Mouse (Mus musculus) embryonic facial prominence, embryonic 15.5 days (tissue): Measurements from ENCODE around the gene Serpind1. TPM values are rescaled to one million over a fixed set of nuclear protein-coding genes. Genes with fewer than 3 reads are reported as not detected.

Experiments used
- ATAC-seq: fragments of 200-750 bp; cut with Nextera tagmentation; 2 replicates; pipeline ENCODE4 v1.8.0; 2017; ENCODE audit warnings: low read depth, moderate TSS enrichment; ENCODE audit not compliant: insufficient number of reproducible peaks, low FRiP score, low TSS enrichment
- H3K27ac ChIP-seq: fragments of 300-500 bp; sonication (generic); replicated peaks from 2 replicates; pipeline ENCODE4 v1.5.1; 2015; ENCODE audit warnings: mild to moderate bottlenecking, inconsistent platforms
- H3K27me3 ChIP-seq: fragments of 300-500 bp; sonication (generic); 2 replicates; pipeline ENCODE4 v1.6.1; 2015; ENCODE audit warnings: inconsistent platforms
- H3K36me3 ChIP-seq: fragments of 300-500 bp; sonication (generic); 2 replicates; pipeline ENCODE4 v1.6.1; 2015; ENCODE audit warnings: mild to moderate bottlenecking, inconsistent platforms
- H3K4me1 ChIP-seq: fragments of 300-500 bp; sonication (generic); 2 replicates; pipeline ENCODE4 v1.6.1; 2015; ENCODE audit warnings: inconsistent platforms
- H3K4me2 ChIP-seq: fragments of 300-500 bp; sonication (generic); replicated peaks from 2 replicates; pipeline ENCODE4 v1.6.1; 2015; ENCODE audit warnings: mild to moderate bottlenecking, inconsistent platforms
- H3K4me3 ChIP-seq: fragments of 300-500 bp; sonication (generic); replicated peaks from 2 replicates; pipeline ENCODE4 v1.5.1; 2015; ENCODE audit warnings: mild to moderate bottlenecking, inconsistent platforms
- H3K9ac ChIP-seq: fragments of 300-500 bp; sonication (generic); 2 replicates; pipeline ENCODE4 v1.6.1; 2015; ENCODE audit warnings: inconsistent platforms
- H3K9me3 ChIP-seq: fragments of 300-500 bp; sonication (generic); replicated peaks from 2 replicates; pipeline ENCODE4 v1.6.1; 2016; ENCODE audit warnings: inconsistent platforms
- WGBS: fragments of 180-500 bp; shearing (Covaris S2); methylation state at CpG from one replicate; pipeline ENCODE4 v1.1.7; 2015; 5-methylcytosine and 5-hydroxymethylcytosine counted together
- polyA plus RNA-seq: library from polyadenylated mRNA; unstranded; fragments of >200 nt; fragmentation: Nextera tagmentation; extraction: Ambion mirVana; gene quantifications from 2 replicates; pipeline ENCODE4 v1.2.1, GENCODE M21; 2015

Gene Serpind1
- polyA plus RNA-seq, 1 experiment from 2014 or later: 0.31 TPM

GRCm38 (mm10) chr16:17356031-17356430, 24.9 kb downstream of the Serpind1 start:
- H3K27ac ChIP-seq: no peak overlapping the region
- no peak overlapping the region for H3K9ac ChIP-seq
- H3K36me3 ChIP-seq: peaks cover 52% of the 10 kb centered on the region
- H3K4me2 ChIP-seq: no peak overlapping the region
- no peak for ATAC-seq
- WGBS: 86% methylated on average over 6 of the region's 6 CpGs
- H3K9me3 ChIP-seq: no peaks in the 10 kb centered on the region
- H3K4me1 ChIP-seq: no peaks in the 10 kb centered on the region
- no peaks in the 10 kb centered on the region for H3K27me3 ChIP-seq
- H3K4me3 ChIP-seq: no peak overlapping the region

DNA sequence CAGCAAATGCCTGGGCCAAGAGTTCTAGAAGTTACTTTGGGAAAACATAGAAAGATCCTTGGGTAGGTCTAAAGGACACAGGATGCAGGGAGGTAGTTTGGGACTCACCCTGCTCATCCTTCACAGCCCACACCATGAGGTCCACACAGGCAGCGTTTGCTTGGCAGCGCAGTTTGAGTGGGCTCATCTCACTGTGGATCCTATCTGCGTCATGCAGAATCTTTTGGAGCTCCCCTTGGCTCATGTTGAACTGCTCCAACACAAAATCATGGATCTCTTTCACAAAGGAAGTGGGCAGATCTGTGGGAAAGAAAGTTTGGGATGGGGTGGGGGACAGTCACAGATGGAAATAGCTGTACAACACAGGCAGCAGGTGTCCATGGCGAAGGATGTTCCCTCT, 27.6 kb downstream of the Serpind1 start:
- Histone ChIP-seq H3K4me1 (no peaks in the 10 kb centered on the region), H3K4me2 (no peak overlapping the region), H3K27me3 (no peaks in the 10 kb centered on the region), H3K36me3 (peaks cover 46% of the 10 kb centered on the region), H3K27ac (no peak overlapping the region), H3K4me3 (no peak overlapping the region), H3K9me3 (no peaks in the 10 kb centered on the region), H3K9ac (no peak overlapping the region)
- ATAC-seq: no peak
- WGBS: 95% methylated on average over 4 of the region's 4 CpGs

- no peak for ATAC-seq
- WGBS: 86% methylated on average over 4 of the region's 4 CpGs
- H3K36me3 ChIP-seq: peaks cover 18% of the 10 kb centered on the region
- no peak overlapping the region for H3K4me3 ChIP-seq
- no peak overlapping the region for H3K4me2 ChIP-seq
- H3K27me3 ChIP-seq: no peaks in the 10 kb centered on the region
- no peaks in the 10 kb centered on the region for H3K9me3 ChIP-seq
- no peak overlapping the region for H3K27ac ChIP-seq
- no peak overlapping the region for H3K9ac ChIP-seq
- H3K4me1 ChIP-seq: no peaks in the 10 kb centered on the region
These were observed 51.1 kb downstream of the Serpind1 start for GRCm38 (mm10) chr16:17382306-17382705.

DNA sequence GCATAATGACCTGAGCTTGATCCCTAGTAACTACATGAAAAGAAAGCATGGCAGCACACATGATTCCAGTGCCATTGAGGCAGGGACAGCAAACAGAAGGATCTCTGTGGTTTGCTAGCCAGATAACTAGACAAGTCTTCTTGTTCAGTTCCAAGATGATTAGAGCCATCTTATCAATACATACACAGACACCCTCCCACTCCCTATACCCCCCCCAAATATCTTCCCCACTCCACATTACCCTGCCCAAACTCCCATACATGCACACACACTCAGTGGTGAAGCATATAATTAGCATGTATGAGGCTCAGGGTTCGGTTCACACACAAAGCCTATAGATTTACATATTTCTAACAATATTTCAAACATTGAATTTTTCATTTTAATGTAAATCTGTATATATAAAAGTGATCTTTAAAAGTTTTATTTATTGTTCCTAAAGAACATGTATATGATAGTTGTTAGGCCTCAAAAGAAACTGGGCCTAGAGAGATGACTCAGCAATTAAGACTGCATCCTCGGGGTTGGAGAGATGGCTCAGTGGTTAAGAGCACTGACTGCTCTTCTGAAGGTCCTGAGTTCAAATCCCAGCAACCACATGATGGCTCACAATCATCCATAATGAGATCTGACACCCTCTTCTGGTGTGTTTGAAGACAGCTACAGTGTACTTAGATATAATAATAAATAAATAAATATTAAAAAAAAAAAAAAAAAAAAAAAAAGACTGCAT, 52.6 kb downstream of the Serpind1 start:
- H3K9ac ChIP-seq: no peak overlapping the region
- H3K9me3 ChIP-seq: no peaks in the 10 kb centered on the region
- no peaks in the 10 kb centered on the region for H3K4me1 ChIP-seq
- 85% methylated on average over 2 of the region's 2 CpGs for WGBS
- ATAC-seq: no peak
- H3K36me3 ChIP-seq: peaks cover 14% of the 10 kb centered on the region
- no peak overlapping the region for H3K4me2 ChIP-seq
- no peaks in the 10 kb centered on the region for H3K27me3 ChIP-seq
- no peak overlapping the region for H3K27ac ChIP-seq
- no peak overlapping the region for H3K4me3 ChIP-seq

- Histone ChIP-seq H3K4me2 (no peak overlapping the region), H3K9ac (no peak overlapping the region), H3K4me3 (no peak overlapping the region), H3K27ac (no peak overlapping the region), H3K4me1 (peaks cover 6% of the 10 kb centered on the region), H3K9me3 (no peaks in the 10 kb centered on the region), H3K36me3 (peaks cover 8% of the 10 kb centered on the region; the same call in 1 of the 2 replicates), H3K27me3 (no peaks in the 10 kb centered on the region)
- WGBS: 53% methylated on average over 4 of the region's 4 CpGs
- ATAC-seq: no peak
These were observed 61.6 kb downstream of the Serpind1 start for GRCm38 (mm10) chr16:17392784-17393183.

Other genes starting within 250 kb of the Serpind1 start
- gene Ppil2, start 220.1 kb upstream of the Serpind1 start, polyA plus RNA-seq: 128 and 142 TPM in 2 replicates
- 23.3 and 24.5 TPM in 2 replicates for gene 2610318N02Rik, start 206.2 kb upstream of the Serpind1 start, polyA plus RNA-seq
- 69.5 and 70.2 TPM in 2 replicates for gene Sdf2l1, start 199.0 kb upstream of the Serpind1 start, polyA plus RNA-seq
- 14.3 and 15.3 TPM in 2 replicates for gene Ydjc, start 186.8 kb upstream of the Serpind1 start, polyA plus RNA-seq
- 0.80 and 1.2 TPM in 2 replicates for gene Ccdc116, start 184.1 kb upstream of the Serpind1 start, polyA plus RNA-seq
- gene Ube2l3, start 128.7 kb upstream of the Serpind1 start, polyA plus RNA-seq: 304 and 312 TPM in 2 replicates
- gene Rimbp3, start 122.8 kb upstream of the Serpind1 start, polyA plus RNA-seq: 0.46 and 0.57 TPM in 2 replicates
- 4.8 and 5.6 TPM in 2 replicates for gene Hic2, start 97.8 kb upstream of the Serpind1 start, polyA plus RNA-seq
- gene Tmem191c, start 55.3 kb upstream of the Serpind1 start, polyA plus RNA-seq: 14.5 and 15.2 TPM in 2 replicates
- gene Snap29, start 74.6 kb downstream of the Serpind1 start, polyA plus RNA-seq: 17.0 and 17.9 TPM in 2 replicates
- gene Pi4ka, start 74.9 kb downstream of the Serpind1 start, polyA plus RNA-seq: 29.4 and 29.5 TPM in 2 replicates
- gene Crkl, start 120.6 kb downstream of the Serpind1 start, polyA plus RNA-seq: 73.1 and 74.1 TPM in 2 replicates
- 2.1 and 4.3 TPM in 2 replicates for gene Aifm3, start 158.2 kb downstream of the Serpind1 start, polyA plus RNA-seq
- gene Lztr1, start 177.3 kb downstream of the Serpind1 start, polyA plus RNA-seq: 89.9 and 91.4 TPM in 2 replicates
- 65.4 and 69.5 TPM in 2 replicates for gene Thap7, start 199.8 kb downstream of the Serpind1 start, polyA plus RNA-seq
- gene Lrrc74b, start 229.9 kb downstream of the Serpind1 start, polyA plus RNA-seq: 3.1 and 7.8 TPM in 2 replicates
- 0.70 and 0.99 TPM in 2 replicates for gene P2rx6, start 230.5 kb downstream of the Serpind1 start, polyA plus RNA-seq